Comparison of ENCODE assay signal across 8 mouse cellular contexts in genomic region chr10:31608441-31609065, GRCm38 (mm10). TPM values are rescaled to one million over a fixed set of nuclear protein-coding genes. Genes with fewer than 3 reads are reported as not detected.
DNase-seq lines count a peak whose midpoint lies in the region; ATAC-seq lines count a peak whose summit lies in the region.

No protein-coding gene starts in this region.

- H3K9me3 ChIP-seq in intestine, embryonic 15.5 days, result no peaks in the 10 kb centered on the region
- no peaks in the 10 kb centered on the region for H3K9me3 ChIP-seq in liver, embryonic 15.5 days (replicated peaks)
- no peaks in the 10 kb centered on the region for H3K9me3 ChIP-seq in neural tube, embryonic 15.5 days (replicated peaks)

- H3K4me2 ChIP-seq in intestine, embryonic 15.5 days (replicated peaks), result peak overlapping the region; percentile 82
- peak overlapping the region; percentile 67 for H3K4me2 ChIP-seq in liver, embryonic 15.5 days
- peak overlapping the region; percentile 82 for H3K4me2 ChIP-seq in neural tube, embryonic 15.5 days

- WGBS in intestine, embryonic 15.5 days, result under 1% methylated on average over 56 of the region's 60 CpGs
- WGBS in liver, embryonic 15.5 days (ENCODE audit: insufficient replicate concordance), result 1% methylated on average over 47 of the region's 60 CpGs
- WGBS in neural tube, embryonic 15.5 days, result under 1% methylated on average over 53 of the region's 60 CpGs

- ATAC-seq in intestine, embryonic 15.5 days, result peak; percentile 52
- peak; percentile 26; the same call in 1 of the 2 replicates for ATAC-seq in liver, embryonic 15.5 days (ENCODE audit: insufficient read depth)
- ATAC-seq in neural tube, embryonic 15.5 days (ENCODE audit: low FRiP score), result peak; percentile 71

- peak overlapping the region; percentile 98 for H3K9ac ChIP-seq in intestine, embryonic 15.5 days
- peak overlapping the region; percentile 50 for H3K9ac ChIP-seq in liver, embryonic 15.5 days
- peak overlapping the region; percentile 99 for H3K9ac ChIP-seq in neural tube, embryonic 15.5 days (replicated peaks)

- peaks cover 10% of the 10 kb centered on the region; the same call in 1 of the 2 replicates for H3K4me1 ChIP-seq in intestine, embryonic 15.5 days (replicated peaks)
- H3K4me1 ChIP-seq in liver, embryonic 15.5 days (replicated peaks), result 0 out of 2 replicates have a peak, but pooled peaks cover 2% of the 10 kb centered on the region
- peaks cover 36% of the 10 kb centered on the region for H3K4me1 ChIP-seq in neural tube, embryonic 15.5 days

- H3K36me3 ChIP-seq in intestine, embryonic 15.5 days, result no peaks in the 10 kb centered on the region
- H3K36me3 ChIP-seq in liver, embryonic 15.5 days (replicated peaks), result no peaks in the 10 kb centered on the region
- H3K36me3 ChIP-seq in neural tube, embryonic 15.5 days, result no peaks in the 10 kb centered on the region

- DNase-seq in spleen, postnatal 4 days (ENCODE audit: low spot score in 2 of 2), result peak; percentile 13 to 63
- no peak for DNase-seq in spleen, postnatal 14 days (ENCODE audit: low spot score in 2 of 2)
- peak; percentile 57 for DNase-seq in cerebellum, adult 9-11 months
- peak; percentile 63 for DNase-seq in gastrocnemius, postnatal 10 days
- no peak for DNase-seq in natural killer cell, adult 2 months (ENCODE audit: low spot score in 2 of 2)

- peak overlapping the region; percentile 88 for H3K4me3 ChIP-seq in intestine, embryonic 15.5 days (replicated peaks)
- H3K4me3 ChIP-seq in liver, embryonic 15.5 days (replicated peaks), result peak overlapping the region; percentile 61
- peak overlapping the region; percentile 75 for H3K4me3 ChIP-seq in neural tube, embryonic 15.5 days (replicated peaks)

- peak overlapping the region; percentile 87 for H3K27ac ChIP-seq in intestine, embryonic 15.5 days
- no peak overlapping the region for H3K27ac ChIP-seq in liver, embryonic 15.5 days (replicated peaks)
- peak overlapping the region; percentile 82 for H3K27ac ChIP-seq in neural tube, embryonic 15.5 days (replicated peaks)

- no peaks in the 10 kb centered on the region for H3K27me3 ChIP-seq in intestine, embryonic 15.5 days (replicated peaks)
- H3K27me3 ChIP-seq in liver, embryonic 15.5 days, result peaks cover 38% of the 10 kb centered on the region
- H3K27me3 ChIP-seq in neural tube, embryonic 15.5 days (replicated peaks), result no peaks in the 10 kb centered on the region

RNA-seq across cellular contexts. Expression of gene Rnf217, which starts 0.4 kb away (rescaled TPM):
- 10 to 100 TPM; 12.8 to 13.3 TPM for total RNA-seq in gastrocnemius, postnatal 10 days (2021)
- 1.5 TPM in 2 replicates for polyA plus RNA-seq in intestine, embryonic 15.5 days (2015; fragmentation: Nextera tagmentation; extraction: Ambion mirVana)
- 0.14 and 0.21 TPM in 2 replicates for polyA plus RNA-seq in liver, embryonic 15.5 days (2015; fragmentation: Nextera tagmentation; extraction: Ambion mirVana)
- 1.7 and 2.0 TPM in 2 replicates for polyA plus RNA-seq in neural tube, embryonic 15.5 days (2015; fragmentation: Nextera tagmentation; extraction: Ambion mirVana)

Comparison
In these comparisons a context has a peak if more than half of its experiments do, and no peak if none do; other contexts are left out.
1. DNase-seq: peak in spleen, postnatal 4 days (2 of 2), cerebellum, adult 9-11 months (single experiment) and gastrocnemius, postnatal 10 days (single experiment); none in spleen, postnatal 14 days (0 of 2) and natural killer cell, adult 2 months (0 of 2).
2. Peak in every context shown above with its lines, with median percentiles within 50 percentile points of each other: ATAC-seq, H3K4me2 ChIP-seq, H3K4me3 ChIP-seq and H3K9ac ChIP-seq.